Mouse (Mus musculus): ENCODE results near the gene Morc2a. TPM values are rescaled to one million over a fixed set of nuclear protein-coding genes. Genes with fewer than 3 reads are reported as not detected.

The Morc2a gene
- polyA plus RNA-seq, 2 experiments from 2014 or later = 6.5 to 7.8 TPM

DNA sequence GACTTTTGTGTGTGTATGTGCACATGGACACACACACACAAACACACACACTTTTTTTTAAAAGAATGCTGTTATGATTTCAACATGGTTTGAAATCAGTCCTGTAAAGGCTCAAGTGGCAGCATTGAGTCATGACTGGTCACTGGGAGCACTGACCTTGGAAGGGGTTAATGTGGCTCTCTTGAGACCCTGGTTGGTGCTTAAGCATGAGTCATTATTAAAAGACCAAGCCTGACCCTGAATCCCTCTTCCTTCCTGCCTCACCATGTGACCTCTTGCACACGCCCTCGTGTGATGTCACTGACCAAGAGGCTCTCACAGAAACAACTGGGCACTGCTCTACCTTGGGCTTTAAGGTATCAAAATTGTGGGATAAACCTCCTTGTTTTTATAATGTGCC, 89.8 kb downstream of the Morc2a start:
- no peak for ATAC-seq

Other genes with a start within 250 kb of the Morc2a start
- gene Limk2, start 240.0 kb upstream of the Morc2a start, polyA plus RNA-seq (2017; shearing (Covaris generic)) = 10 to 100 TPM; 77.7 to 78.9 TPM
- 10 to 100 TPM; 17.6 to 18.9 TPM for gene Rnf185, start 196.8 kb upstream of the Morc2a start, polyA plus RNA-seq (2017; shearing (Covaris generic))
- under 1 TPM; 0.22 to 0.42 TPM for gene Pla2g3, start 160.9 kb upstream of the Morc2a start, polyA plus RNA-seq (2017; shearing (Covaris generic))
- not detected for gene Inpp5j, start 144.4 kb upstream of the Morc2a start, polyA plus RNA-seq (2017; shearing (Covaris generic))
- gene Selenom, start 134.5 kb upstream of the Morc2a start, polyA plus RNA-seq (2017; shearing (Covaris generic)) = 1 to 10 TPM; 5.2 to 8.0 TPM
- 1 to 10 TPM; 1.7 to 3.4 TPM for gene Smtn, start 108.6 kb upstream of the Morc2a start, polyA plus RNA-seq (2017; shearing (Covaris generic))
- not detected for gene Osbp2, start 214.7 kb downstream of the Morc2a start, polyA plus RNA-seq (2017; shearing (Covaris generic))
- gene 4921536K21Rik, start 245.9 kb downstream of the Morc2a start, polyA plus RNA-seq (2017; shearing (Covaris generic)) = not detected
- under 1 TPM; 0.10 to 0.20 TPM for gene Dusp18, start 246.0 kb downstream of the Morc2a start, polyA plus RNA-seq (2017; shearing (Covaris generic))

All from activated CD4-positive, CD25-positive, alpha-beta regulatory T cell, adult 4 months (primary cell).